Mouse (Mus musculus): ENCODE data around the gene Sergef.

Sergef gene

DNA sequence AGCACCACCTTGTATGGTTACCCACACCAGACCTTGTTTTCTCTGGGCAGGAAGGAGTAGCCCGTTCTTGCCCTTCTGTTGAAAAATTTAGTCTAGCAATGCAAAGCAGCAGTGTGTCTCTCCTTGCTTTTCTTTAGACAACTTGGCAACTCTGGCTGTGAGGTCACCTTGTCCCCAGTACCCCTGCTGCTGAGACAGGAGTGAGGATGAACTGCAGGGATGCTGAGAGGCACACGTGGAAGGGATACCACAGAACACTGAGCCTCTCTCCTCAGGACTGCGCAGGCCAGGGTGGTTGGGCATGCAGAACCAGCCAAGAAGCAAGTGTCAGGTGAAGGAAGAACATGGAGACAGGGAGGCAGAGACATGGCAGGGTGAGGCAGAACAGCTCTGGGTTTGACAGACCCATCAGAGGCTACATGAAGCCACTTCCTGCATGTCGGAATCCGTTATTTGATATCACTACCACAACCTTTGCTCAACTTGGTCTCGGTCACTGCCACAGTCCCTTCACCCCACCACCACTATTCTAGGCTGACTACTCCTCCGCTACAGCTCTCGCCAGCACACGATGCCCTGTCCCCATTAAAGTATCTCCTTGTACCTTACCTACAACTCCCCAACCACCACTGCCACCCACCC is 103.0 kb downstream of the Sergef start:
- DNase-seq: no peak

DNA sequence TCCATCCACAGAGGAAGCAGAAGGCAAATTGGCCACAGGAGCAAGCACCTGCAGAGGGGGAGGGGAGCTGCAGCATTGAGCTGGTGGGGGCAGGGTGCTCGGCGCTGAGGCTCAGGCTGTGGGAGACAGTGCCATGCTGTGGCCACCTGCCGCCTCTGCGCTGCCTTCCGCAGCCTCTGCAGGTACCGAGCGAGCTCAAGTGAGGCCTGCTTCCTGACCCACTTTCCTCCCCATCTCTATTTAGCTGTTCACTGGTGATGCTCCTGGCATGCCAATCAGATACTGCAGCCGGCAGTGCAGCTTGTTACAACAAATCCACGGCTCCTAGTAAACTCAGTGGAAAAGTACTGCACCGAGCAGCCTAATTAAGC is 104.2 kb downstream of the Sergef start:
- peak; percentile 44 for DNase-seq

DNA sequence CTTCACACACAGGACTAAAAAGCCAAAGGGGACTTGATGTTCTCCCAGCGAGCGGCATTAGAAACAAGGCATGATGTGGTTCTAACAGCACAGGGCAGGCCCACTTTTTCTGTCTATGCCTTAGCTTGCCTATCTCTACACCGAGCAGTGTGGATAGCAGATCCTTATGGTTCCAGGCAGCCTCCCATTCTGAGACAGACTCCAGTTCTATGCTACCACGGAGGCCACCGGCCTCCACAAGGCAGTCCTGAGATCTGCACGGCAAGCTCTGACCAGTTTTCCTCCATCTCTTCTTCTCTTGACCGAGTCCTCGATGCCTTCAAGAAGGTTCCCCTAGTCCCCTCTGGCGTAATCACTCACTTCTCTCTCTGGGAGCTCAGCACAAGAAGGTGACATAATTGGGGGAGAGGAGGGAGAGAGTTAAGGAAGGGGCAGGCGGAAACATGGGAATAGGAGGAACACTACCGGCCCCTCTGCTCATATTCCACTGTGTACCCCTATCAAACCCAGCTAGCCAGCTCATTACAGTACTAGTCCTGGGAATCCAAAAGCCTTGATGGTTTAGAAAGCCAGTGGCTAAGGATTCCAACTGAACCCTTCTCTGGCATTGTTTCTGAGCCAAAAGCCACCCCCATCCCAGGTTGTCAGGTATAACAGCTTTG is 104.7 kb downstream of the Sergef start:
- no peak for DNase-seq

GRCm38 (mm10) chr7:46533518-46533917 is 106.1 kb downstream of the Sergef start:
- no peak for DNase-seq

DNA sequence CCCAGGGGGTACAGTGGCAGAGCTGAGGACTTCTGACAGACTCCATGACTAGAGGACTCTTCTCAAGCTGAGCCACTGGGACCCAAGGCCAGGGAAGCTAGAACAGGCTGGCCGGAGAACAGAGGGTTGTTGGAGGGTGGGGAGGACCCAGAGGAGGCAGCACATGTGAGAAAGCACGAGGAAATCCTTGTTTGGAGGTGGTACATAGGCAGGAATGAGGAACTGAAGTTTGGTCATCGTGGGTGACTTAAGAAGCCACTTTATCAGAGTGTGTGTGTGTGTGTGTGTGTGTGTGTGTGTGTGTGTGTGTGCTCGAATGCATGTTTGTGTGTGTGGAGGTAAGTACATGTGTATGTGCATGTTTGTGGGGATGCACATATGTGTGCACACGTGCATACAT is 108.3 kb downstream of the Sergef start:
- no peak for DNase-seq

DNA sequence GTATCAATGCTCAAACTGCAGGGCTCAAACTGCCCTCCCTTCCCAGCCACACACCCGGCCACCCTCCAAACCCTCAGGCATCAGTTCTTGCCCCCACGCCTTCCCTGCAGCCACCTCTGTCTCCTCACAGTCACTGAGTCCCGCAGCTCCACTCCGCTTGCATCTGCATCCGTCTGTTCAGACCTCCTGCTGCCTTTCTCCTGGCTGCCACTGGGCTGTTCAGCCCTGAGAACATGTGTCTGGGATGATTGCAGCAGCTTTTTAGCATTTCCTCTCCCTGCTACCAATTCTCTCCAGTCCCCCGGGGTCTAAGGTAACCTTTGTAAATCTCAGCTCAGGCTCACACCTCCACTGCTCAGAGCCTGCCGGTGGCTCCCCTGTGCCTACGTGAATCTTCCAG is 109.7 kb downstream of the Sergef start:
- DNase-seq: no peak

DNA sequence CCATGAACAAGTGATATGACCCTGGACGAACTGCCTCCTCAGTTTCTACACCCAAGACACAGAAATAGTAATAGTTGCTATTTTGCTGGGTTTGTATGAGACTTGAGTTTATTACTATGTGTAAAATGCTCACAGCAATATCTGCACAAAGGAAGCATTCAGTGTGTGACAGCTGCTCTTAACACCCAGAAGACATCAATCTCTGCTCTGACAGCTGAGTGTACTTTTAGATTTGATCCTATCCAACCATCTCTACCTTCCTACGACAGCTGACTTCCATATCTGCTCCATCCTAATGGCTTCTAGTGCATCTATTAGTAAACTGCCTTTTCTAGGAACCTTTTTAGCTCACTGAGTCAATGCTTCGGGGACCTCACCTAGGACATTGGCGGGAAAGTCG is 110.3 kb downstream of the Sergef start:
- no peak for DNase-seq

GRCm38 (mm10) chr7:46526665-46527154 is 112.9 kb downstream of the Sergef start:
- no peak for DNase-seq

GRCm38 (mm10) chr7:46523215-46523614 is 116.4 kb downstream of the Sergef start:
- no peak for DNase-seq

DNA sequence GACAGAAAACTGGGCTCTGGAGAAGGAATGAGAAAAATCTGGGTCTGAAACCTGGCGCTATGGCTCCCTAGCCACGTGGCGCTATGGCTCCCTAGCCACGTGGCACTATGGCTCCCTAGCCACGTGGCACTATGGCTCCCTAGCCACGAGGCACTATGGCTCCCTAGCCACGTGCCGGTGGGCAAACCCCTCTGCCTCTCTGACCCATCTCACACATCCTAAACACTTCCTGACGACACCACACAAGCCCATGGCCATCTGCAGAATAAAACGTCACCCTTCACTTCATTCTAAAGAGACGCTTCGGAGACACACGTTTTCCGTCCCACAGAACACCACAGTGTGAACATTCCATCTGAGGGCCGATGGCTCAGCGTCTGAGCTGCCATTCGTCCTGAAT is 117.8 kb downstream of the Sergef start:
- DNase-seq: no peak

GRCm38 (mm10) chr7:46519148-46519547 is 120.5 kb downstream of the Sergef start:
- DNase-seq: no peak

DNA sequence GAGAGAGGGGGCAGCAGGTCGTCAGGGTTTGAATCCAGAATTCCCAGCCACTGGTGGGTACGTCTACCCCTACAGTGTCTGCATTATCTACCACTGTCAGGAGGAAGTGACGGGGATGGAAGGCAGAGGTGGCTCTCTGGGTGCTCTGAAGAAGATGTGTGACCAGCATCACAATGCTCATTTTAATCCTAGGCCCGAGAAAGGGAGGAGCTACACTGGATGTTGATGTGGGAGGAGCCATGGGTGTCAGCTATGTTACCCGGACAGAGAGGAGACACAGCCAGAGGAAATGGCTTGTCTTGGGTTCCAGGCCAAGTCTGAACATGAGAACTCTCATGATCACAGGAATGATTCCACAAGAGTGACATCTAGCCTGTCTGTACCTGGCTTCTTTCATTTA is 122.4 kb downstream of the Sergef start:
- no peak for DNase-seq

DNA sequence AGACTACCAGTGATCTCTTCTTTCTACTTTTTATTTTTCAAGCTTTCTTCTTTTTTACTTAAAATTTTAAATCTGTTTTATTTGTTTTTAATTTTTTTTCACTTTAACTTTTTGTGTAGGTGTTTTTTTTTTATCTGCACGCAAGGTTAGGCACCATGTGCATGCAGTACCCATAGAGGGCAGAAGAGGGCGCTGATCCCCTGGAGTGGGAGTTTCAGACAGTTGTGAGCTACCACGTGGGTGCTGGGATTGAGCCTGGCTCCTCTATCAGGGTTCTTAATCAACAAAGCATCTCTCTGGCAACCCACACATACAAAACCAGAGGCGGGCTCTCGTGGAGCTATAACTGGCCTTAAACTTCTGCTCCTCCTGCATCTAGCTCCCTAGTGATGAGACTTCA is 123.6 kb downstream of the Sergef start:
- DNase-seq: no peak

DNA sequence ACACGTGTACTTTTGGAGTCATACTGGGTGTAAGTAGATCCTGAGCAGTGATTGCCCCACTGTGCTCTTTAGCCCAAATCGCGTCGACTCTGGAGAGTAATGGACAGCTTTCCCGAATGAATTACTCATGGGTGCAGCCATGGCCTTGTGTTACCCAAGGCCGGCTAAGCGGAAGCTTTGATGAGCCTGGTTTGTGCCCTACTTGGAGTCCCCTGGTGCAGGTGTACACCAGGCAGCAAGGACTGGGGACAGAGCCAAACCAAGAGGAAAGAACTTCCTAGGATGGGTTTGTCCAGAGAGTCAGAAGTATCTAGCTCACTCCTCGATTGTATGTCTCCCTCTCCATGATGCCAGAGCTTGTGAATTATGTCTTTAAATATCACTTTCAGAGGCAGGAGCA is 124.6 kb downstream of the Sergef start:
- no peak for DNase-seq

- no peak for DNase-seq
These were observed 126.0 kb downstream of the Sergef start for GRCm38 (mm10) chr7:46513562-46513961.

DNA sequence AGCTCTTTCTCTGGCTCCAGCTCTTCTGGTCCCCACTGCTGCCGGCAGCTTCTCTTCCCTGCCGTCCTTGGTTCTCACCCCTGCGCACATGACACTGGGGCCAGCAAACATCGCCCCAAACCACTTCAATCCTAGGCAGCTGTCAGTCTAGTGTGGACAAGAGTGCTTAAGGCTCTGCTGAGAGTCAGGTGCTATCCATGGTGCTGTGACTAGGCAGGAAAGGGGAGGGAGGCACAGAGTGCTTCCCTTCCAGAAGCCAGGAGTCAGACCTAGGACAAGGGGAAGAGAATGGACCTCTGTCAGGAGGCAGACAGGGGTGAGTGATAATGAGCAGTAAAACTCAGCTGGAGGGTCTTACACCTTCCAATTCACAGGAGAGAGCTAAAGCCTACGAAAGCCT is 126.8 kb downstream of the Sergef start:
- no peak for DNase-seq

- DNase-seq: no peak
These were observed 128.8 kb downstream of the Sergef start for GRCm38 (mm10) chr7:46510806-46511205.

- DNase-seq: peak; percentile 51
These were observed 130.0 kb downstream of the Sergef start for GRCm38 (mm10) chr7:46509391-46510310.

DNA sequence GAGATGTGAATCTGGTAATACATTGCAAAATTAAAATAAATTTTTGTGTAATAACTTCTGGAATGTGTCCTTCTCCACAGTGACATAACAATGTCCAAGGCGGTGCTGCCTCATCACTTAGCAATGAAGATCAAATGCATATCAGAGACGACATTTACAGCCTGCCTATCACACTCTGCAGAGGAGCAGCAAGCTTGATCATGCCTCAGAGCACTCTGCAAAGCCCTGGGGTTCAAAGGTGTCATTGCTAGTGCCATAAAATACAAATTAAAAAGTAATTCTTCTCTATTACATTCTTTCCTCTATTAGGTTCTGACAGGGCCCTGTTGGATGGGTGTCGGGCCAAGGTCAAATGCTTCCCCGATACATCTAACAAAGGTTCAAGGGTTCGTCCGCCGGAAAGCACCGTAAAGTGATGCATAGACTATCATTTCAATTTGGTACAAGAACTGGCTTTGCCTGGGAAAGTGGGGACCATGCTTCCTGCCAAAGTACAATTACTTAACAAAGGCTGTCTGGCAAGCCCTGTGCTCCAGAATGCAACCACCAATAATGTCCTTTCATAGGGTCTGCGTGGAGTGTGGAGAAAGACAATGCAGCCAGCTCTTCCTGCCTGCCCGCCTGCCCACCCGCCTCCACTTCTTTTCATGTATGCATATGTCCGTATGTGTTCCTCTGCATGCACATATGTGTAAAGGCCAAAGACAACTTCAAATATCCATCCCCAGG is 130.9 kb downstream of the Sergef start:
- DNase-seq: peak; percentile 47

- no peak for DNase-seq
These were observed 135.4 kb downstream of the Sergef start for GRCm38 (mm10) chr7:46504157-46504556.

DNA sequence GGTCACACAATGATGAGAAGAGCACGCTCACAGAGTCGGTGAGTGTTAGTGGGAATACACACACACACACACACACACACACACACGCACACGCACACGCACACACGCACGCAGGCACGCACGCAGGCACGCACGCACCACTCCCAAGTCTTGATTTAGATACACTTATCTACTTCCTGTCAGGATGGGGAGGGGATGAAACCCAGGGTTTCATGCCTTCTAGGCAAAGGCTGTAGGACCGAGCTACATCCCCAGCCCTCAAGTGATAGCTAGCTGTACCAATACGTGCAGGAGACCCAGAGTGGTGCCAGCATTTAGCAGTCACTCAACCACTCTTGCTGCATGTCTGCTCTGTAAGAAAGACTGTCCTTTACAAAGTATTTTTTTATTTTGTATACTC is 137.0 kb downstream of the Sergef start:
- DNase-seq: no peak

- DNase-seq: no peak
These were observed 138.1 kb downstream of the Sergef start for GRCm38 (mm10) chr7:46501458-46501857.

DNA sequence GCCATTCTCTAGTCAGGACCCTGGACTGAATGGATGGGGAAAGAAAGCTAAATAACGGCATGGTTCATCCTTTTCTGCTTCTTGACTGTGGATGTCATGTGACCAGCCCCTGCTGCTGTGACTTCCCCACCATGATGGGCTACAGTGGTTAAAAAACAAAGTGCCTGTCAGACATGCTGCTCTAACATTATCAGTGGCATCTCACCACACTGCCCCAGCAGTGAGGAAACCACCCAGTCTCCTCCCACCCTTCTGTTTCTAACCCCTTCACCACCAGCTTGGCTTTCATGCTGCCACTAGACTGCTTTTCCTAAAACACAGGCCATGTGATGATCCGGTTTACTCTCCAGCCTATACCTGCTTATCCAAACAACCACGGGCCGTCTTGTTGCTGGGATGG is 140.0 kb downstream of the Sergef start:
- DNase-seq: no peak
